Mouse (Mus musculus) effector memory CD4-positive, alpha-beta T cell, adult 7 months (primary cell): ENCODE measurements around the gene Olfr1164. TPM values are rescaled to one million over a fixed set of nuclear protein-coding genes. Genes with fewer than 3 reads are reported as not detected.

Experiments used
- polyA plus RNA-seq: library from polyadenylated mRNA; unstranded; fragments of 100-300 nt; shearing (Covaris generic); gene quantifications from one replicate; pipeline ENCODE4 v1.2.1, GENCODE M21; 2017

Olfr1164 gene
- not detected for polyA plus RNA-seq

DNA sequence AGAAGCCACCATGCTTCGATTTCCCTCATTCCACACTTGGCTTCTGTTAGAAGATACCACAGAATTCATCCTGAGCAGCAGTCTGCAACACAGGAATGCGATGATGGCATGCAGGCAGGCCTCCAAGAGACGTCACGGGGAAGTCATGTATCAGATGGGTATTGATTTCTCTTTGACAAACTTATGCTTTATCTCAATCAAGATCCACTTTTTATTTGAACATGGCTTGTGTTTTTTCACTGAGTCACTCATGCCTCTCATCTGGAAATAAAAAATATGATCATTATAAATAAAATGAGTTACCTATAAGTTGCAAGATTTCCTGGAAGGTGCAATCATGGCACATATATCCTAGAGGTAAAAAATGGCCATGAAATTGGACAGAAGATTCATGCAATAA is at the start of gene Olfr1164:
Gene Olfr1164, minus strand, starts transcription at position 101 of the 400 bp plus-strand sequence.

DNA sequence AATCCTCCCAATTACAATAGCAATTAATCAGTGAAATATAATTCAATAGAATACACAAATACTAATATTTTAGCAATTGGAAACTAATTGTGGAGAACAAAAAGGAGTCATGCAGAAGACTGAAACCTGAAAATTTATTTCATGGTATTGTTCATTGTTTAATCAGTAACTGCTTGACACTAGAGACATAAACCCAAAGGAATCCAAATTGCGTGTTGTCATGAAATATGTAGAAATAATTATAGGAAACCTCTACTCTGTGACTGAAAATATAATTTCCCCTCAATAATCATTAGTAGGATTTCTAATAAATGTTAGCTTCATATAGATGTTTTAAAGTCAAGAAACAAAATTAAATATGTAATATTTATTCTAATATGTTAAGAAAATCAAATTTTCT is 34.4 kb upstream of the Olfr1164 start, which contains the start of gene Olfr1166:
Gene Olfr1166, minus strand, starts transcription at position 101 of the 400 bp plus-strand sequence.

DNA sequence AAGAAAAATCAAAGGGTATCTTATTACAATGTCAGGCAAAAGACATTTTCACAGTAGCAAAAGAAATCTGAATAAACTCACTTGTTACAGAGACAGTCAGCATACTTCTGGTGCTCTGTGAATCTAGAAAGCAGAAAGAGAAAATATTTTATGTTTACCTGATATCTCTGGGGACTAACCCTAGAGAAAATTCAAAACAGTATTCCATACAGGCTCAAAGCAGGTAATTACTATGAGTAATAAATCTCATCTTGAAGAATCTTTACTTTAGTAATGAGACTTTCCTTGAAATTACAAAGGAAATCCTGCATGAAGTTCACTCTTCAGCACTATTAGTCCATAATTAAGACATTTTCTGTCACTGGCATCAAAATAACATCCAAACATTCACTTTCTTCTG is 22.0 kb downstream of the Olfr1164 start, which contains the start of gene Olfr1163:
Gene Olfr1163, minus strand, starts transcription at position 101 of the 400 bp plus-strand sequence.

DNA sequence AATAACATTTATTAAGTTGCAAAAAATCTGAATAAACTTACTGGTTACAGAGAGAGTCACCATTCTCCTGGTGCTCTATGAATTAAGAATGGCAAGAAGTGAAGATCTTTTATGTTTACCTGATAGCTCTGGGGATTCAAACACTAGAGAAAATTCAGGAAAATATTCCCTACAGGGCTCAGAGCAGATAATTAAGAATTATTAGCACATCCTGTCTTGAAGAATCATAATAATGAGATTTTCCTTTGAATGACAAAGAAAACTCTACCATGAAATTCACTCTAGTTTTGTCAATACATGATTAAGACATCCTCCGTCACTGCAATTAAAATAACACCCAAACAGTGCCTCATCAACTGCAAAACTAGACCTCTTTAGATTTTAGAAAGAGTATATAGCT is 42.7 kb downstream of the Olfr1164 start, which contains the start of gene Olfr1162:
Gene Olfr1162, minus strand, starts transcription at position 101 of the 400 bp plus-strand sequence.

Other genes starting within 250 kb of the Olfr1164 start
- not detected for gene Olfr1150-ps1, start 250.0 kb downstream of the Olfr1164 start, polyA plus RNA-seq
- not detected for gene Olfr1151, start 238.1 kb downstream of the Olfr1164 start, polyA plus RNA-seq
- gene Olfr1152, start 227.5 kb downstream of the Olfr1164 start, polyA plus RNA-seq = 0.09 TPM
- not detected for gene Olfr1153, start 199.0 kb downstream of the Olfr1164 start, polyA plus RNA-seq
- not detected for gene Olfr1154, start 188.8 kb downstream of the Olfr1164 start, polyA plus RNA-seq
- not detected for gene Olfr1155, start 148.8 kb downstream of the Olfr1164 start, polyA plus RNA-seq
- gene Olfr1156, start 140.9 kb downstream of the Olfr1164 start, polyA plus RNA-seq = 0.20 TPM
- not detected for gene Olfr1157, start 125.7 kb downstream of the Olfr1164 start, polyA plus RNA-seq
- not detected for gene Olfr74, start 119.3 kb downstream of the Olfr1164 start, polyA plus RNA-seq
- gene Olfr1158, start 103.9 kb downstream of the Olfr1164 start, polyA plus RNA-seq = not detected
- 0.16 TPM for gene Olfr1160, start 85.7 kb downstream of the Olfr1164 start, polyA plus RNA-seq
- not detected for gene Olfr1161, start 71.2 kb downstream of the Olfr1164 start, polyA plus RNA-seq
- not detected for gene Olfr73, start 56.3 kb downstream of the Olfr1164 start, polyA plus RNA-seq
- 0.10 TPM for gene Olfr1162, start 42.8 kb downstream of the Olfr1164 start, polyA plus RNA-seq
- not detected for gene Olfr1163, start 22.1 kb downstream of the Olfr1164 start, polyA plus RNA-seq
- gene Olfr1166, start 34.3 kb upstream of the Olfr1164 start, polyA plus RNA-seq = not detected
- gene Olfr1167, start 61.2 kb upstream of the Olfr1164 start, polyA plus RNA-seq = not detected
- not detected for gene Olfr1168, start 87.9 kb upstream of the Olfr1164 start, polyA plus RNA-seq
- gene Olfr1170, start 134.4 kb upstream of the Olfr1164 start, polyA plus RNA-seq = not detected
- 0.10 TPM for gene Olfr1173, start 185.9 kb upstream of the Olfr1164 start, polyA plus RNA-seq
- gene Olfr1174-ps, start 221.2 kb upstream of the Olfr1164 start, polyA plus RNA-seq = not detected
- 0.09 TPM for gene Olfr1175-ps, start 233.2 kb upstream of the Olfr1164 start, polyA plus RNA-seq
- gene Olfr1176, start 242.8 kb upstream of the Olfr1164 start, polyA plus RNA-seq = not detected